Mouse (Mus musculus): Measurements from ENCODE around the gene Map2k6.

- TF ChIP-seq POLR2A (IDR thresholded peaks at IDR 0.05; ENCODE audit: control insufficient read depth, extremely low read depth, insufficient read depth, low read length, poor library complexity) (no peak), CTCF (IDR thresholded peaks at IDR 0.05; ENCODE audit: borderline replicate concordance, control insufficient read depth, extremely low read depth, insufficient read depth, low read length, poor library complexity) (no peak)
Observed at GRCm38 (mm10) chr11:110366902-110367301, 32.0 kb upstream of the Map2k6 start.
